Mouse (Mus musculus): ENCODE measurements around the gene Cbfa2t2.
"Not testable (repeated sequence)": the region's sequence is repeated elsewhere in the genome, so short reads cannot be mapped to it uniquely, and the experiment has no call there.

Gene Cbfa2t2

GRCm38 (mm10) chr2:154474251-154475061, 38.2 kb downstream of the Cbfa2t2 start:
- DNase-seq (ENCODE audit: low spot score in 2 of 2): no peak

- no peak for DNase-seq (ENCODE audit: low spot score in 2 of 2)
Measured at GRCm38 (mm10) chr2:154475062-154475349, 38.7 kb downstream of the Cbfa2t2 start.

- DNase-seq (ENCODE audit: low spot score in 2 of 2): no peak
Measured at GRCm38 (mm10) chr2:154475861-154476260, 39.6 kb downstream of the Cbfa2t2 start.

- DNase-seq (ENCODE audit: low spot score in 2 of 2): no peak
Measured at GRCm38 (mm10) chr2:154477028-154477427, 40.7 kb downstream of the Cbfa2t2 start.

- no peak for DNase-seq (ENCODE audit: low spot score in 2 of 2)
Measured at GRCm38 (mm10) chr2:154491788-154492187, 55.5 kb downstream of the Cbfa2t2 start.

GRCm38 (mm10) chr2:154493559-154493958, 57.3 kb downstream of the Cbfa2t2 start:
- not testable (repeated sequence) for DNase-seq (ENCODE audit: low spot score in 2 of 2)

GRCm38 (mm10) chr2:154495021-154495420, 58.7 kb downstream of the Cbfa2t2 start:
- DNase-seq (ENCODE audit: low spot score in 2 of 2): no peak

- no peak for DNase-seq (ENCODE audit: low spot score in 2 of 2)
Measured at GRCm38 (mm10) chr2:154498571-154498970, 62.3 kb downstream of the Cbfa2t2 start.

- DNase-seq (ENCODE audit: low spot score in 2 of 2): no peak
Measured at GRCm38 (mm10) chr2:154499717-154500247, 63.5 kb downstream of the Cbfa2t2 start.

GRCm38 (mm10) chr2:154500758-154501157, 64.5 kb downstream of the Cbfa2t2 start:
- no peak for DNase-seq (ENCODE audit: low spot score in 2 of 2)

GRCm38 (mm10) chr2:154507076-154507475, 70.8 kb downstream of the Cbfa2t2 start:
- no peak for DNase-seq (ENCODE audit: low spot score in 2 of 2)

GRCm38 (mm10) chr2:154507566-154508283, 71.4 kb downstream of the Cbfa2t2 start:
- no peak for DNase-seq (ENCODE audit: low spot score in 2 of 2)

GRCm38 (mm10) chr2:154508450-154508849, 72.2 kb downstream of the Cbfa2t2 start:
- DNase-seq (ENCODE audit: low spot score in 2 of 2): no peak

GRCm38 (mm10) chr2:154510141-154510540, 73.9 kb downstream of the Cbfa2t2 start:
- no peak for DNase-seq (ENCODE audit: low spot score in 2 of 2)

GRCm38 (mm10) chr2:154516944-154517343, 80.7 kb downstream of the Cbfa2t2 start:
- DNase-seq (ENCODE audit: low spot score in 2 of 2): no peak

- no peak for DNase-seq (ENCODE audit: low spot score in 2 of 2)
Measured at GRCm38 (mm10) chr2:154517424-154517823, 81.1 kb downstream of the Cbfa2t2 start.

- DNase-seq (ENCODE audit: low spot score in 2 of 2): no peak
Measured at GRCm38 (mm10) chr2:154521449-154521848, 85.2 kb downstream of the Cbfa2t2 start.

- no peak for DNase-seq (ENCODE audit: low spot score in 2 of 2)
Measured at GRCm38 (mm10) chr2:154522334-154522733, 86.1 kb downstream of the Cbfa2t2 start.

- no peak for DNase-seq (ENCODE audit: low spot score in 2 of 2)
Measured at GRCm38 (mm10) chr2:154525285-154525684, 89.0 kb downstream of the Cbfa2t2 start.

- no peak for DNase-seq (ENCODE audit: low spot score in 2 of 2)
Measured at GRCm38 (mm10) chr2:154526531-154526930, 90.2 kb downstream of the Cbfa2t2 start.

GRCm38 (mm10) chr2:154532888-154533287, 96.6 kb downstream of the Cbfa2t2 start:
- DNase-seq (ENCODE audit: low spot score in 2 of 2): no peak

- no peak for DNase-seq (ENCODE audit: low spot score in 2 of 2)
Measured at GRCm38 (mm10) chr2:154534704-154535270, 98.5 kb downstream of the Cbfa2t2 start.

- DNase-seq (ENCODE audit: low spot score in 2 of 2): no peak
Measured at GRCm38 (mm10) chr2:154538310-154538709, 102.0 kb downstream of the Cbfa2t2 start.
